Mouse (Mus musculus) kidney, postnatal 0 days (tissue): ENCODE results near the gene Aqp12. TPM values are rescaled to one million over a fixed set of nuclear protein-coding genes. Genes with fewer than 3 reads are reported as not detected.

Experiments used
- ATAC-seq: fragments of 200-750 bp; cut with Nextera tagmentation; replicated peaks from 2 replicates; pipeline ENCODE4 v1.8.0; 2017; ENCODE audit warnings: low read depth, moderate number of reproducible peaks, moderate TSS enrichment, moderate library complexity; ENCODE audit not compliant: low FRiP score
- DNase-seq: peaks from one replicate; pipeline ENCODE4 v3.0.0-alpha.2; 2016; ENCODE audit warnings: low spot score
- H3K27ac ChIP-seq: fragments of 300-500 bp; sonication (generic); 2 replicates; pipeline ENCODE4 v1.5.1; 2014; ENCODE audit warnings: mild to moderate bottlenecking
- H3K27me3 ChIP-seq: fragments of 300-500 bp; sonication (generic); 2 replicates; pipeline ENCODE4 v1.6.1; 2014; ENCODE audit warnings: low read length, mixed read lengths; ENCODE audit not compliant: insufficient read depth
- H3K36me3 ChIP-seq: fragments of 300-500 bp; sonication (generic); 2 replicates; pipeline ENCODE4 v1.6.1; 2014; ENCODE audit warnings: low read length, mixed read lengths; ENCODE audit not compliant: insufficient read depth
- H3K4me1 ChIP-seq: fragments of 300-500 bp; sonication (generic); replicated peaks from 2 replicates; pipeline ENCODE4 v1.6.1; 2014; ENCODE audit warnings: antibody characterized with exemption, low read length, mixed read lengths; ENCODE audit not compliant: insufficient read depth
- H3K4me2 ChIP-seq: fragments of 300-500 bp; sonication (generic); 2 replicates; pipeline ENCODE4 v1.6.1; 2014; ENCODE audit warnings: mild to moderate bottlenecking, low read length, moderate library complexity, mixed read lengths
- H3K4me3 ChIP-seq: fragments of 300-500 bp; sonication (generic); replicated peaks from 2 replicates; pipeline ENCODE4 v1.5.1; 2014; ENCODE audit warnings: low read depth, low read length
- H3K9ac ChIP-seq: fragments of 300-500 bp; sonication (generic); 2 replicates; pipeline ENCODE4 v1.6.1; 2014; ENCODE audit warnings: low read depth, low read length
- H3K9me3 ChIP-seq: fragments of 300-500 bp; sonication (generic); replicated peaks from 2 replicates; pipeline ENCODE4 v1.6.1; 2016; ENCODE audit warnings: low read length, inconsistent platforms, mixed read lengths
- CTCF ChIP-seq: IDR thresholded peaks from 2 replicates; pipeline ENCODE4 v1.5.1; 2016; ENCODE audit warnings: antibody characterized with exemption, low read depth, mild to moderate bottlenecking, moderate library complexity
- WGBS: fragments of 180-500 bp; shearing (Covaris S2); extraction: QIAGEN DNeasy Blood & Tissue Kit; methylation state at CpG from one replicate; pipeline ENCODE4 v1.1.7; 2014; 5-methylcytosine and 5-hydroxymethylcytosine counted together
- polyA plus RNA-seq: library from polyadenylated mRNA; unstranded; fragments of >200 nt; fragmentation: Nextera tagmentation; extraction: Ambion mirVana; gene quantifications from 2 replicates; pipeline ENCODE4 v1.2.1, GENCODE M21; 2015

Gene Aqp12
- polyA plus RNA-seq, 1 experiment from 2014 or later, result not detected

DNA sequence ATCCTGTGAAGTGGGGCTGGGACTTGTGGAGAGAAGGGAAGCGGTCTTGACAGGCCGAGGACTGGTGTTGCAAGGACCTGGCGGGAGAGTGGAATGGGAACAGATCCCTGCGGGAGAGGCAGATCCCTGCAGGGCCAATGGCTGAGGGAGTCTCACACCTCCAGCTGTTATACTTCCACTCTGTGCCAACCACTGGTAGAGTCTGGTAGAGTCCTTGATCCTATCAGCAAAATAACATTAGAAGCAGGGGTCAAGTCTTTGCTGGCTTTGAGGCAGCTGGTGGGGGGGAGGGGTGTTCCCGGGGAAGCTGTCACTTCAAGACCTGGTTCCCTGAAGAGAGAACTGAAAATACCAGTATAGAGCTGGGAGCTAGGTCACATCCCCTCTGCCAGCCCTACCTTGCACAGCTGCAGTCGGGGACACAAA is 30.0 kb upstream of the Aqp12 start:
- no peak for ATAC-seq
- H3K27ac ChIP-seq, result no peak overlapping the region

GRCm38 (mm10) chr1:92978645-92979044 is 27.5 kb upstream of the Aqp12 start:
- WGBS, result 36% methylated on average over 7 of the region's 7 CpGs
- H3K4me1 ChIP-seq, result 0 out of 2 replicates have a peak, but pooled peaks cover 4% of the 10 kb centered on the region
- DNase-seq (no peak), ATAC-seq (no peak)
- no peaks in the 10 kb centered on the region for H3K9me3 ChIP-seq
- no peak overlapping the region for H3K4me2 ChIP-seq
- no peaks in the 10 kb centered on the region for H3K27me3 ChIP-seq
- no peaks in the 10 kb centered on the region for H3K36me3 ChIP-seq
- no peak for TF ChIP-seq CTCF
- H3K4me3 ChIP-seq, result no peak overlapping the region
- H3K27ac ChIP-seq, result no peak overlapping the region
- no peak overlapping the region for H3K9ac ChIP-seq

More for the DNA sequence above, 30.0 kb upstream of the Aqp12 start:
- Histone ChIP-seq H3K9me3 (no peaks in the 10 kb centered on the region), H3K4me2 (no peak overlapping the region), H3K4me1 (0 out of 2 replicates have a peak, but pooled peaks cover 4% of the 10 kb centered on the region), H3K27me3 (no peaks in the 10 kb centered on the region), H3K36me3 (no peaks in the 10 kb centered on the region), H3K4me3 (no peak overlapping the region), H3K9ac (no peak overlapping the region)
- no peak for TF ChIP-seq CTCF
- 42% methylated on average over 6 of the region's 6 CpGs for WGBS
- DNase-seq, result no peak

GRCm38 (mm10) chr1:92979073-92979602 is 27.0 kb upstream of the Aqp12 start:
- H3K27me3 ChIP-seq, result no peaks in the 10 kb centered on the region
- ATAC-seq (peak; percentile 34; the same call in 1 of the 2 replicates), DNase-seq (peak; percentile 37)
- TF ChIP-seq CTCF, result no peak
- no peaks in the 10 kb centered on the region for H3K9me3 ChIP-seq
- 0 out of 2 replicates have a peak, but pooled peaks cover 4% of the 10 kb centered on the region for H3K4me1 ChIP-seq
- no peak overlapping the region for H3K9ac ChIP-seq
- H3K36me3 ChIP-seq, result no peaks in the 10 kb centered on the region
- no peak overlapping the region for H3K27ac ChIP-seq
- WGBS, result 29% methylated on average over 11 of the region's 11 CpGs
- H3K4me2 ChIP-seq, result no peak overlapping the region
- no peak overlapping the region for H3K4me3 ChIP-seq

- TF ChIP-seq CTCF, result no peak
- Histone ChIP-seq H3K9ac (no peak overlapping the region), H3K4me2 (no peak overlapping the region), H3K4me3 (no peak overlapping the region), H3K27ac (peak overlapping the region; percentile 68; the same call in 1 of the 2 replicates), H3K36me3 (no peaks in the 10 kb centered on the region), H3K9me3 (no peaks in the 10 kb centered on the region), H3K27me3 (no peaks in the 10 kb centered on the region), H3K4me1 (0 out of 2 replicates have a peak, but pooled peaks cover 4% of the 10 kb centered on the region)
- peak; percentile 77 for DNase-seq
- ATAC-seq, result no peak
- 69% methylated on average over 7 of the region's 7 CpGs for WGBS
These were observed 24.9 kb upstream of the Aqp12 start for GRCm38 (mm10) chr1:92981056-92981845.

DNA sequence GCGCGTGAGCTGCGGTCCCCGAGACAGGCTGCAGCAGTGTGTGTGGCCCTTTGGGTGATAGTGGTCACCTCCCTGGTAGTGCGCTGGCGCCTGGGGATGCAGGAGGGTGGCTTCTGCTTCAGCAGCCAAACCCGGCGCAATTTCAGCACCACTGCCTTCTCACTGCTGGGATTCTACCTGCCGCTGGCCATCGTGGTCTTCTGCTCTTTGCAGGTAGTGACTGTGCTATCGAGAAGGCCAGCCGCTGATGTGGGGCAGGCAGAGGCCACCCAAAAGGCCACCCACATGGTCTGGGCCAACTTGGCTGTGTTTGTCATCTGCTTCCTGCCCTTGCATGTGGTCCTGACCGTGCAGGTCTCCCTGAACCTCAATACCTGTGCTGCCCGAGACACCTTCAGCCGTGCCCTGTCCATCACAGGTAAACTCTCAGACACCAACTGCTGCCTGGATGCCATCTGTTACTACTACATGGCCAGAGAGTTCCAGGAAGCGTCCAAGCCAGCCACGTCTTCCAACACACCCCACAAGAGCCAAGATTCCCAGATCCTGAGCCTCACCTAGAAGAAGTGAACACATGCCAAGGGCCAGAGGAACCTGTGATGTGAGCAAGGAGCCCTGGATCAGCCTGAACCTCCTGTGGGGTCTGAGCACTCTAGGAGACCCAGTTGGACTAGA is 23.1 kb upstream of the Aqp12 start:
- no peak for DNase-seq
- no peaks in the 10 kb centered on the region for H3K36me3 ChIP-seq
- no peak overlapping the region for H3K4me2 ChIP-seq
- H3K9me3 ChIP-seq, result no peaks in the 10 kb centered on the region
- no peak overlapping the region for H3K9ac ChIP-seq
- H3K4me3 ChIP-seq, result no peak overlapping the region
- no peak overlapping the region for H3K27ac ChIP-seq
- H3K4me1 ChIP-seq, result 0 out of 2 replicates have a peak, but pooled peaks cover 4% of the 10 kb centered on the region
- WGBS, result 89% methylated on average over 17 of the region's 17 CpGs
- no peak for ATAC-seq
- no peak for TF ChIP-seq CTCF
- H3K27me3 ChIP-seq, result no peaks in the 10 kb centered on the region

GRCm38 (mm10) chr1:92984999-92985398 is 21.1 kb upstream of the Aqp12 start:
- Histone ChIP-seq H3K27ac (no peak overlapping the region), H3K36me3 (no peaks in the 10 kb centered on the region), H3K4me2 (no peak overlapping the region), H3K9me3 (no peaks in the 10 kb centered on the region), H3K9ac (no peak overlapping the region), H3K4me1 (no peaks in the 10 kb centered on the region), H3K4me3 (no peak overlapping the region), H3K27me3 (no peaks in the 10 kb centered on the region)
- 81% methylated on average over 5 of the region's 5 CpGs for WGBS
- no peak for TF ChIP-seq CTCF
- ATAC-seq (no peak), DNase-seq (no peak)
